Mouse (Mus musculus) olfactory bulb, adult 2 months (tissue): ENCODE data around the gene Gm14434.
"Not testable (repeated sequence)": the region's sequence is repeated elsewhere in the genome, so short reads cannot be mapped to it uniquely, and the experiment has no call there.

Experiments
- CTCF ChIP-seq: fragments of 200-500 bp; IDR thresholded peaks from 2 replicates; pipeline ENCODE4 v1.5.1; 2012; ENCODE audit warnings: low read depth, mild to moderate bottlenecking, low read length, moderate library complexity; ENCODE audit not compliant: insufficient read depth
- POLR2A ChIP-seq: fragments of 200-500 bp; IDR thresholded peaks from 2 replicates; pipeline ENCODE4 v1.6.1; 2012; ENCODE audit warnings: mild to moderate bottlenecking, low read depth, low read length, moderate library complexity; ENCODE audit not compliant: insufficient read depth

- TF ChIP-seq CTCF, POLR2A: not testable (repeated sequence)
Observed at GRCm38 (mm10) chr2:176520756-176521155, 34.2 kb upstream of the Gm14434 start, which contains the start of gene Zfp967.
